Mouse (Mus musculus): ENCODE data around the gene Gpank1. TPM values are rescaled to one million over a fixed set of nuclear protein-coding genes. Genes with fewer than 3 reads are reported as not detected.

Gpank1 gene
- polyA plus RNA-seq, 1 experiment: 11.0 TPM

DNA sequence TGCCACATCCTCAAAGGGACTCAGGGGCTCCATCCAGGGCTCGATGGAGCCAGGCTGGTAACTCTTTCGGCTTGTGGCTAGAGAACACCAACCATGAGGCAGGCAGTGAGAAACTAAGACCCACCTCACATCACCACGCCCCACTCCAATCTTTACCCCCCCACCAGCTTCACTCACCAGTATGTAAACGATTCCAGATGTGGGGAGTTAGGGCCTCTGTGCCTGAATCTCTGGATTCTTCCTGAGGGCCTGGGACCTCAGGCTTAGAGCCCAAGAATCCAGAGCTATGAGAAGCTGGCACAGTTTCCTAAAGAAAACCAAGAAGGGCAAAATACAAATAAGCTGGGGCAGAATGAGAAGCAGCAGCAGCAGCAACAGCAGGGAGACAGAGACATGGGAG lies 32.7 kb downstream of the Gpank1 start:
- TF ChIP-seq TAL1 (IDR thresholded peaks at IDR 0.05; ENCODE audit: low read length) (no peak), GATA1 (IDR thresholded peaks at IDR 0.05; ENCODE audit: low read length) (no peak)
- no peaks in the 10 kb centered on the region for H3K27me3 ChIP-seq (ENCODE audit: control insufficient read depth)
- no peak overlapping the region for H3K4me3 ChIP-seq (replicated peaks)
- H3K4me1 ChIP-seq (ENCODE audit: control insufficient read depth): peaks cover 18% of the 10 kb centered on the region
- H3K9me3 ChIP-seq (ENCODE audit: control insufficient read depth, low read length): no peaks in the 10 kb centered on the region
- peaks cover 99% of the 10 kb centered on the region for H3K36me3 ChIP-seq (ENCODE audit: control insufficient read depth)

DNA sequence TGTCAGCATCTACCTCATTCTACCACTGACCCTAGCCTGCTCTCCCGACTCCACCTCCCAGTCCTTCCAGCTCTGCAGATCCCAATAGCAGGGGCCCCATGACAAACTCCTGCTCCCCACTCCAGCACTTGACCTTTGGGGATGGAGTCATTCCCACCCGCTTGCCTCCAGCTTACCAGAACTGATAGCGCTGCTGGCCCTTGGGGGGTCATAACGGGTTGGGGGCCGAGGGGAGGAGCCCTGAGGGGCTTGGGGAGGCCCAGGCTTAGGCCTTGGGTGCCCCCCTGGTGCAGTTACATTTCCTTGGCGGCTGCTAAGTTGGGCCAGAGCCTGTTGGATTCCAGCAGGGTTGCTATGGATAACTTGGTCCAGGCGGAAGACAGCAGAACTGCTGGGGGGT lies 33.4 kb downstream of the Gpank1 start:
- peaks cover 99% of the 10 kb centered on the region for H3K36me3 ChIP-seq (ENCODE audit: control insufficient read depth)
- H3K4me1 ChIP-seq (ENCODE audit: control insufficient read depth): peaks cover 18% of the 10 kb centered on the region
- no peaks in the 10 kb centered on the region for H3K27me3 ChIP-seq (ENCODE audit: control insufficient read depth)
- H3K9me3 ChIP-seq (ENCODE audit: control insufficient read depth, low read length): no peaks in the 10 kb centered on the region
- H3K4me3 ChIP-seq (replicated peaks): no peak overlapping the region
- TF ChIP-seq TAL1 (IDR thresholded peaks at IDR 0.05; ENCODE audit: low read length) (no peak), GATA1 (IDR thresholded peaks at IDR 0.05; ENCODE audit: low read length) (no peak)

- Histone ChIP-seq H3K36me3 (ENCODE audit: control insufficient read depth) (peaks cover 99% of the 10 kb centered on the region), H3K27me3 (ENCODE audit: control insufficient read depth) (no peaks in the 10 kb centered on the region), H3K4me1 (ENCODE audit: control insufficient read depth) (peaks cover 13% of the 10 kb centered on the region), H3K9me3 (ENCODE audit: control insufficient read depth, low read length) (no peaks in the 10 kb centered on the region), H3K4me3 (replicated peaks) (no peak overlapping the region)
- TF ChIP-seq TAL1 (IDR thresholded peaks at IDR 0.05; ENCODE audit: low read length) (no peak), GATA1 (IDR thresholded peaks at IDR 0.05; ENCODE audit: low read length) (no peak)
Measured at GRCm38 (mm10) chr17:35155451-35155850, 34.2 kb downstream of the Gpank1 start.

DNA sequence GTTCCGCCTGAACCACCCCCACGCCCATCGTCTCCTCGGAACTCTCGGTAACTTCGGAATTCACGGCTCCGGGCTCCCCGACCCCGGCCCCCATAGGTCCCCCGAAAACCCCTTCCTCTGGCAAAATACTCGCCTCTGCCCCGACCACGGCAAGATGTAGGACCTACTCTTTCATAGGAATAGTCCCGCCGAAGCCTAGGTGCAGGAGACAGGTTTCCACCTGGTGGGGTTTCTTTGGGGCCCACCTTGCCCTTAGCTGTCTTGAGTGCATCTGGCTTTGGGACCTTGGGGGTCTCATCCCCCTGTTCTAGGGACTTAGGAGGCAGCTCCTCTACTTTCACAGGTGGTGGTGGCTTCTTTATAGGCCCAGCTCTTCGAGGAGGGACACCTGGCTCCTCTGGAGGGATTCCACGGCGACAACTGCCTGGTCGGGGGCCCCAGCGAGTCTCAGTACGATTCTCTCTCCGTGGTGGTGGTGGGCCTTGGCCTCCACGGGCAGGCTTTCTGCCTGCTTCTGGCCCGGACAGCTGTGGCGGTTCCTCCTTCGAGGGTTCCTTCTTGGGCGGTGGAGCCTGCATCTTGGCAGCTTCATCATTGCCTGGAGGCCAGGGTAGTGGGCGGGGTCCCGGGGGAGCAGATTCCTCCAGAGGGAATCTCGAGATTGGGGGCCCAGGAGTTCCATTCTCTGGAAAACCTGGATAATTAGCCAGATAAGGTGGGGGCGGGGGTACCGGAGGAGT lies 35.4 kb downstream of the Gpank1 start:
- peaks cover 100% of the 10 kb centered on the region for H3K36me3 ChIP-seq (ENCODE audit: control insufficient read depth)

GRCm38 (mm10) chr17:35157254-35157653 lies 36.0 kb downstream of the Gpank1 start:
- H3K36me3 ChIP-seq (ENCODE audit: control insufficient read depth): peaks cover 100% of the 10 kb centered on the region
- peaks cover 8% of the 10 kb centered on the region for H3K4me1 ChIP-seq (ENCODE audit: control insufficient read depth)
- no peaks in the 10 kb centered on the region for H3K9me3 ChIP-seq (ENCODE audit: control insufficient read depth, low read length)
- TF ChIP-seq TAL1 (IDR thresholded peaks at IDR 0.05; ENCODE audit: low read length) (no peak), GATA1 (IDR thresholded peaks at IDR 0.05; ENCODE audit: low read length) (no peak)
- no peaks in the 10 kb centered on the region for H3K27me3 ChIP-seq (ENCODE audit: control insufficient read depth)
- H3K4me3 ChIP-seq (replicated peaks): no peak overlapping the region

More for the DNA sequence above, 35.4 kb downstream of the Gpank1 start:
- Histone ChIP-seq H3K9me3 (ENCODE audit: control insufficient read depth, low read length) (no peaks in the 10 kb centered on the region), H3K4me3 (replicated peaks) (no peak overlapping the region), H3K27me3 (ENCODE audit: control insufficient read depth) (no peaks in the 10 kb centered on the region), H3K4me1 (ENCODE audit: control insufficient read depth) (peaks cover 6% of the 10 kb centered on the region)
- no peak for TF ChIP-seq TAL1 (IDR thresholded peaks at IDR 0.05; ENCODE audit: low read length)
- no peak for TF ChIP-seq GATA1 (IDR thresholded peaks at IDR 0.05; ENCODE audit: low read length)

DNA sequence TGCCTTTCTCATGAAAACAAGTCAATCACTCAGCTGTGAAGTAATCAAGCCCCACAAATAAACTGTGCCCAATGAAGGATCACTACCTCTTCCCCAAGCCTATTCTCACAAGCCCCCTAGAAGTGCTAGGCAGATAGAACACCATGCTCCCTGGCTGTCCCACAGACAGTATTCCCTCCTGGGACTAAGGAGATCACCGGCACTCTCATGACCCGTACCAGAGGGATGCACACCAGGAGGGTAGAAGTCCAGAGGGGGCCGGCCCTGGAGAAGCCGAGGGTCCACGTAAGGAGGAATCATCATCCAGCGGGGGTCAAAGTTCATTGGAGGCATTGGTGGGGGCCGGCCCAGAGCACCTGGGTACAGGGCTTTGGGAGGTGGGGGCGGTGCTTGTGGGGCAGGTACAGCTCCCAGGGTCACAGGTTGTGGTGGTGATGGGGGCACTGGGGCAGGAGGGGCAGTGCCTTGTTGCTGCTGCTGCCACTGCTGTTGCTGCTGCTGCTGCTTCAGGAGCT lies 36.5 kb downstream of the Gpank1 start:
- peaks cover 100% of the 10 kb centered on the region for H3K36me3 ChIP-seq (ENCODE audit: control insufficient read depth)
- peaks cover 10% of the 10 kb centered on the region for H3K4me1 ChIP-seq (ENCODE audit: control insufficient read depth)
- no peak for TF ChIP-seq GATA1 (IDR thresholded peaks at IDR 0.05; ENCODE audit: low read length)
- TF ChIP-seq TAL1 (IDR thresholded peaks at IDR 0.05; ENCODE audit: low read length): no peak
- no peaks in the 10 kb centered on the region for H3K9me3 ChIP-seq (ENCODE audit: control insufficient read depth, low read length)
- H3K4me3 ChIP-seq (replicated peaks): no peak overlapping the region
- no peaks in the 10 kb centered on the region for H3K27me3 ChIP-seq (ENCODE audit: control insufficient read depth)

DNA sequence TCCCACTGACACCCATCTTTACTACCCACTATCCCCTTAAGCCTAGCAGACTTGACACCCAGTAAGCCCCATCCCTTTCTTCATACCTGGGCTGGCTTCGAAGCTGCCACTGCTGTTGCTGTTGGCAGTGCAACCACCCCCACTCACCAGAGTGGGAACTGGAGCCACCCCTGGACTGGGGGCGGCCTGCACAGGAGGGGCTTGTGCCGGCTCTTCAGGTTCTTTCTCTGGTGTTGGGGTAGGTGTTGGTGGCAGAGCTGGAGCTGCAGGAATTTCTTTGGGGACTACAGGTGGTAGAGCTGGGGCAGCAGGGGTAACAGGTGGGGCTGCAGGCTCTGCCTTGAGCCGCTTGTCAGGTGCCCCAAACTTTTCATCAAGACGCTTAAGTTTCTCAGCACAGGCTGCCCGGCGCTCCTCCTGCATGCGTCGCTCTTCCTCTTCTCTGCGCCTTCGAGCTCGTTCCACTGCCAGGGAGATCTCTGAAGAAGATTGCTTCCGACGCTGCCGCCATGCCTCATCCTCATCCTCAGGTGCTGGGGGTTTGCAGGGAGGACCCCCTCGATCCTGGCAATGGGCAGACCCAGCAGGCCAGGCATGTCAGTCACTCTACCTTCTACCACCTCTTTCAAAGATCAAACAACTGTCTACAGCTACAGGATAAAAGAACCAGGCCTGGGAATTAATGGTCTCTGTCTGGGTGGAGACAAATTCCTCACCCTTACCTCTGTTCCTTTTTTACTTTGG lies 37.8 kb downstream of the Gpank1 start:
- no peak for TF ChIP-seq GATA1 (IDR thresholded peaks at IDR 0.05; ENCODE audit: low read length)
- TF ChIP-seq TAL1 (IDR thresholded peaks at IDR 0.05; ENCODE audit: low read length): no peak

GRCm38 (mm10) chr17:35159638-35160037 lies 38.4 kb downstream of the Gpank1 start:
- no peaks in the 10 kb centered on the region for H3K9me3 ChIP-seq (ENCODE audit: control insufficient read depth, low read length)
- H3K27me3 ChIP-seq (ENCODE audit: control insufficient read depth): no peaks in the 10 kb centered on the region
- H3K36me3 ChIP-seq (ENCODE audit: control insufficient read depth): peaks cover 84% of the 10 kb centered on the region
- no peak for TF ChIP-seq TAL1 (IDR thresholded peaks at IDR 0.05; ENCODE audit: low read length)
- H3K4me3 ChIP-seq (replicated peaks): no peak overlapping the region
- H3K4me1 ChIP-seq (ENCODE audit: control insufficient read depth): peaks cover 25% of the 10 kb centered on the region

More for the DNA sequence above, 37.8 kb downstream of the Gpank1 start:
- no peaks in the 10 kb centered on the region for H3K9me3 ChIP-seq (ENCODE audit: control insufficient read depth, low read length)
- no peak overlapping the region for H3K4me3 ChIP-seq (replicated peaks)
- H3K4me1 ChIP-seq (ENCODE audit: control insufficient read depth): peaks cover 23% of the 10 kb centered on the region
- H3K27me3 ChIP-seq (ENCODE audit: control insufficient read depth): no peaks in the 10 kb centered on the region
- H3K36me3 ChIP-seq (ENCODE audit: control insufficient read depth): peaks cover 90% of the 10 kb centered on the region

DNA sequence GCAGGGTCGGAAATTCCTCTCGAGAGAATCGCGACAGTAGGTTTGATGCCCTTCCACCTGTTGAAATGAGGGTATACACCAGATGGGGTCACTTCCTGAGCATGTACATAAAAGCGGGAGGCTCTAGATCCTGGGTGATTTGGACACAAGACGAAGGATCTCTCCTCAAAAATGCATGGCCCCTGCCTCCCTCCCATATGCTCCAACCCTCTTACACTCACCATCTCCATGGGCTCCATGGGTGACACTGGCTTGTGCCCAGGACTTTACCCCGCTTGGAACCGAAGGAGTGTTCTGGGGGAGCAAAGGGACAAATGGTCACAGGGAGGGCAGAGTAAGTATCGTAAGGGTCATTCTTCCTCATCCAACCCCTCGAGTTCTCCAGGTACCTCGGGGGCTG lies 40.2 kb downstream of the Gpank1 start:
- TF ChIP-seq TAL1 (IDR thresholded peaks at IDR 0.05; ENCODE audit: low read length) (no peak), GATA1 (IDR thresholded peaks at IDR 0.05; ENCODE audit: low read length) (no peak)
- Histone ChIP-seq H3K4me1 (ENCODE audit: control insufficient read depth) (peaks cover 40% of the 10 kb centered on the region), H3K9me3 (ENCODE audit: control insufficient read depth, low read length) (no peaks in the 10 kb centered on the region), H3K36me3 (ENCODE audit: control insufficient read depth) (peaks cover 66% of the 10 kb centered on the region), H3K4me3 (replicated peaks) (no peak overlapping the region), H3K27me3 (ENCODE audit: control insufficient read depth) (no peaks in the 10 kb centered on the region)

Data from erythroblast, embryonic 14.5 days (primary cell).